Mouse (Mus musculus): ENCODE data around the gene Capn13. TPM values are rescaled to one million over a fixed set of nuclear protein-coding genes. Genes with fewer than 3 reads are reported as not detected.
"Not testable (repeated sequence)": the region's sequence is repeated elsewhere in the genome, so short reads cannot be mapped to it uniquely, and the experiment has no call there.

Gene Capn13
- total RNA-seq, 2 experiments from 2014 or later = not detected

DNA sequence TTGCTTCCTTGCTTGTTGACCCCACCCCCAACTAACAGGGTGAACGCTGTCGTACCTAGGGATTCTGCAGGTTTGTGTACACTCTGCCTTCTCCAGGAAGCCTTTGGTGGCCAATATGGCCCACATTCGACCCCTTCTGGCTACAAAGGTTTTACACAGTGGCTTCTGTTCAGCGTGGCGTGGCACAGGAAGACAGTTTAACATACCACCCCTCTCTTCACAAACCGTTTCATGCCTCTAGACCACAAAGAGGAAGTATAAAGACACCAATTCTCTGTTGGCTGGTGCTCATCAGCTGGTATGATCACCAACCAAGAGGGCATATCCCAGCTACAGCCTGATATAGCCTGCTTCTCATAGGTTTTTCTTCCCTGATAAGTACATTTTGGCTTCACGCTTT is 126.9 kb downstream of the Capn13 start:
- no peak for DNase-seq

DNA sequence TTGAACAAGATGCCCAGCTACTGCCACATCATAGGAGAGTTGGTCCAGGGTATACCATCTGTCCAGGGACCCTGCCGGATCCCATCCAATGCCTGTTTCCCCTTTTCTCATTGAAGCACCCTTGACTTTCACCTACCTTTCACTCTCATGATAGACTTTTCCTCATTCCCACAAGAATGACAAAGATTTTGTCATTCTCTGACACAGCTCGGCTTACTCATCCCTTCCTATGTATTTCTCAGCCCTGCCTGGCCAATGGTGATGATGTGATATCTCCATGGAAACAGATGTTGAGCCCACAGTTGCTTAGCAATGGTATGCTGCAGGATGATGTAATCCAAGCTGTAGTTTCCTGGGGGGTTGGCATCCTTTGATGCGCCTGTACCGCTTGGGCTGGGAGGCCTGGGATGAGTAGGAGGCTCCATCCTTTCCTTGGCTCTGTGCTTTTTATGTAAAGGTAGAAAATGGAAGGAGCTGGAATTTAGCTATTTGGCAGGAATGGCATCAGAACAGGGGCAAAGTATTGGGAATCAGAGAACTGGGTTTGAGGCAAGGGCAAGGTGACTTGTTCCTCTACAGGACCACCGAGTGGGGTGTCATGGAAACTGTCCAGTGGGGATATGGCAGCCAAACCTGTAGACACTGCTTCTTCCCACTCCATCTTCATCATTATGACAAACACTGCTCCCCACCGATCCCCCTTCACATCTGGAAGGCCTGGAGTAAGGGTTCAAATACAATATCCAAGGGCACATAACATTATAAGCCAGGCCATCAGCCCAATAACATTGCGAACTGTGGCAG is 128.7 kb downstream of the Capn13 start:
- DNase-seq = peak; percentile 58 to 64

DNA sequence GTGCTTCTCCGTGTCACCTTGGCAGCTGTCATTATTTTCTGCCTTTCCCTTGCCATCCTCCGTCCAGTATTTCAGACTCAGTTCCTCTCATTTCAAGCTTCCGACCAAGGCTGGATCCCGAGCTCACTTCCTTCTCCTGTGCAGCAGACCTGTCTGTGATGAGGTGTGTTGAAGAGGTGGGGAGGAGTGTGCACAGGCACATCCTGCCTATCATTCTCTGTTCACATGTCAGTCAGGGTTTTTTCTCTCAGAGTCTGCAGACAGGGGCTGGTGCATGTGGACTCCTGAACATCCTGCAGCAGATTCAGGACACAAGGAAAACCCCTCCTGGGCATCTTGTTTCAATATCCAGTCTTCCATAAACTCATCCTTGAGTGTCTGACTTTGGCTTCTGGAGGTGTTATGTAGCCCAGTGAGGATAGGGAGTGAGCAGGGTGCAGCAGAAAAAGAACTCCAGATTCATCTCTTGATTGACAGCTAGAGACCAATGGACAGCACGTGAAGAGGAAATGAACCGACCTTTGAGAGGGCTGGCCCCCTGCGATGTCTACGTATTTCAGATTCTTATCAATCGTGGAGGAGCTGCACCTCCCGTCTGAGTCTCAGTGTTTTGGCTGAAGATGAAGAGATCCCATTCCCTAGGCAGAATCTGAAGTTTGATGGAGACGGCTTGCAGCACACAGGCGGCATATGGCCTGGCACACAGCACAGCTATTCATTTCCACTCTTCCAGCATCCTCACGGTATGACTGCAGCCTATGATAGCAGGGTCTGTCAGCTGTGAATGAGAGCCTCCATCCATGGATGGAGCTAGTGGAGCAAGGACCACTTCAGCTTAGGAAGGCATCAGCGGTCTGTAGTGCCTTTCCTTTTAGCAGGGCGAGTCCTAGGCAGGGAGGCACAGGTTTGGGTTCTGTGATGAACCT is 129.5 kb downstream of the Capn13 start:
- peak; percentile 35 to 38 for DNase-seq

DNA sequence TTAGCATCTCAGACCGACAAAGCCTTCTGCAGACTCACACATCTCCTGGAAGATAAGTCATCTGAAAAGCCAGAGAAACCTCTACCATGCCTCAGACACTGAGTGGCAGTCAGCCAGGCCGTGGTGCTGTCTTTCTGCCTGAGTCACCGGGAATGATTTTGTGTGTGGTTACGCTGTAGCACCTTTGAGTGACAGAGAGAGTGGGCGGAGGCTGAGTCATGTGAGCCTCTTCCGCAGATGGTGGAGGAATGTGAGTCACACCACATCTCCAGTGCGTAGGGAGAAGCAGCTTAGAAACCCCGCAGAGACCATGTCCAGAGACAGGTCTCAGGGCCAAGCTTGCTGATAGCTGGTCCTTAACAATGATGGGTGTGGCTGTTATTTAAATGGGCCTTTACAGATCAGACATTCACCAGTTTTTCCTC is 137.6 kb downstream of the Capn13 start:
- peak; percentile 62 to 63 for DNase-seq

DNA sequence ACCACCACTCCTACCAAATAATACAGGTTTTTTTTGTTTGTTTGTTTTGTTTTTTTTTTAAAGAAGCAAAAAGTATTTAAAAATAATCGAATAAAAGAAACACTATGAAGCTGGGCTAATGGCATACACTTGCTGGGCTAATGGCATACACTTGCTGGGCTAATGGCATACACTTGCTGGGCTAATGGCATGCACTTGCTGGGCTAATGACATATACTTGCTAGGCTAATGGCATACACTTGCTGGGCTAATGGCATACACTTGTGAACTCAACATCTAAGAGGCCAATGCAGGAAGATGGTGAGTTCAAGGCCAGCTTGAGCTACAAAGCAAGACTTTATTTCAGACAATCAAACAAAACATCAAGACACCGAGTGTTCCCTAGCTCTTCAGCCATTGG is 138.1 kb downstream of the Capn13 start:
- no peak for DNase-seq

DNA sequence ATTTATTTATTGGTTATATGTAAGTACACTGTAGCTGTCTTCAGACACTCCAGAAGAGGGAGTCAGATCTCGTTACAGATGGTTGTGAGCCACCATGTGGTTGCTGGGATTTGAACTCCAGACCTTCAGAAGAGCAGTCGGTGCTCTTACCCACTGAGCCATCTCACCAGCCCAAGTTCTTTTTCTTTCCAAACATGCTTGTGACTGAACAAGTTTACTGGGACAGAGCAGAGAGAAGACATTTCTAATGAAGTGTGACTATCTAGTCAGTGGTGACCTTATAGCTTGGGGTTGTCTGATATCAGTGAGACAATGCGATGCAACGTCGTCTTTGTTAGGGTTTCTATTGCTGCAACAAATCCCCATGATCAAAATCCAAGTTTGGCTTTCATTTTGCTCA is 141.4 kb downstream of the Capn13 start:
- not testable (repeated sequence) for DNase-seq

DNA sequence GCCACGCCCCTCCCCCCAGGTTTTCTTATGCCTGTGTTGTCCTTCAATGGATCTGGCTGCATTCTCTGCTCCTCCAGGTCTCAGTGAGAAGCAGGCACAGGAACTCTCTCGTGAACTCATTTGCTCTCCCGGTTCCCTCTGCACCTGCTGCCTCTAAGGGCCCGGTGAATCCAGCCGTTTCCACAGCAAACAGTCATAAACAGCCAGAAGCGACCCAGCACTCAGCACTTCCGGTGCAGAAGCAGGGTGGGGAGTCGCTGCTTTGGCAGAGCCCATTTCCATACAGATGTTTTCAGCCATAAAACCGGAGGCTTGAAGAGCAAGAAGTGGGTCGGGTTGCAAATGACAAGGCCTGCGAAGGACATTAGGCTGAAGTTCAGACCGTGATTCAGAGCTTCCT is 142.0 kb downstream of the Capn13 start:
- DNase-seq = no peak
